In genomic region chr8:90968307-90968706, GRCm38 (mm10) we compare ENCODE assay signal across 17 mouse cellular contexts.
"Had no signal": no experiment of that assay in that cellular context is flagged by ENCODE, and none has a peak within 500 bp of the region (broad histone marks: within the 10 kb centered on the region; RNA-seq: fewer than 3 reads in every experiment).

No protein-coding gene starts in this region.

- ATAC-seq: inflammation-experienced regulatory T-cells, adult 6 months; midbrain, embryonic 16.5 days had no signal

- H3K4me2 ChIP-seq: limb, embryonic 13.5 days; liver, embryonic 15.5 days; lung, embryonic 14.5 days; neural tube, embryonic 13.5 days had no signal

- H3K4me3 ChIP-seq: limb, embryonic 13.5 days; liver, embryonic 15.5 days; midbrain, embryonic 10.5 days; neural tube, embryonic 13.5 days had no signal

- H3K4me1 ChIP-seq: limb, embryonic 13.5 days; midbrain, embryonic 10.5 days had no signal

- H3K27ac ChIP-seq: limb, embryonic 13.5 days; liver, embryonic 15.5 days; midbrain, embryonic 10.5 days; neural tube, embryonic 13.5 days had no signal

- DNase-seq: kidney, adult 18-20 months; kidney, postnatal 14 days; left cerebral cortex, postnatal 4 days; lung, embryonic 14.5 days; lung, postnatal 10 days; lung, postnatal 4 days; retina, postnatal 1 day; right cerebral cortex, postnatal 4 days; spleen, adult 18-20 months; thymus, adult 18-20 months; thymus, postnatal 25 days had no signal

- H3K36me3 ChIP-seq: liver, embryonic 15.5 days had no signal

- H3K27me3 ChIP-seq: limb, embryonic 13.5 days; liver, embryonic 15.5 days; neural tube, embryonic 13.5 days had no signal

- H3K9ac ChIP-seq: limb, embryonic 13.5 days; liver, embryonic 15.5 days; lung, embryonic 14.5 days; neural tube, embryonic 13.5 days had no signal

- H3K9me3 ChIP-seq: limb, embryonic 13.5 days; liver, embryonic 15.5 days; midbrain, embryonic 10.5 days; neural tube, embryonic 13.5 days had no signal
